Mouse (Mus musculus) kidney, postnatal 0 days (tissue): ENCODE data around the gene Gabbr2. TPM values are rescaled to one million over a fixed set of nuclear protein-coding genes. Genes with fewer than 3 reads are reported as not detected.

Source experiments
- ATAC-seq: fragments of 200-750 bp; cut with Nextera tagmentation; replicated peaks from 2 replicates; pipeline ENCODE4 v1.8.0; 2017; ENCODE audit warnings: low read depth, moderate number of reproducible peaks, moderate TSS enrichment, moderate library complexity; ENCODE audit not compliant: low FRiP score
- DNase-seq: peaks from one replicate; pipeline ENCODE4 v3.0.0-alpha.2; 2016; ENCODE audit warnings: low spot score
- H3K27ac ChIP-seq: fragments of 300-500 bp; sonication (generic); 2 replicates; pipeline ENCODE4 v1.5.1; 2014; ENCODE audit warnings: mild to moderate bottlenecking
- H3K27me3 ChIP-seq: fragments of 300-500 bp; sonication (generic); 2 replicates; pipeline ENCODE4 v1.6.1; 2014; ENCODE audit warnings: low read length, mixed read lengths; ENCODE audit not compliant: insufficient read depth
- H3K36me3 ChIP-seq: fragments of 300-500 bp; sonication (generic); 2 replicates; pipeline ENCODE4 v1.6.1; 2014; ENCODE audit warnings: low read length, mixed read lengths; ENCODE audit not compliant: insufficient read depth
- H3K4me1 ChIP-seq: fragments of 300-500 bp; sonication (generic); replicated peaks from 2 replicates; pipeline ENCODE4 v1.6.1; 2014; ENCODE audit warnings: antibody characterized with exemption, low read length, mixed read lengths; ENCODE audit not compliant: insufficient read depth
- H3K4me2 ChIP-seq: fragments of 300-500 bp; sonication (generic); 2 replicates; pipeline ENCODE4 v1.6.1; 2014; ENCODE audit warnings: mild to moderate bottlenecking, low read length, moderate library complexity, mixed read lengths
- H3K4me3 ChIP-seq: fragments of 300-500 bp; sonication (generic); replicated peaks from 2 replicates; pipeline ENCODE4 v1.5.1; 2014; ENCODE audit warnings: low read depth, low read length
- H3K9ac ChIP-seq: fragments of 300-500 bp; sonication (generic); 2 replicates; pipeline ENCODE4 v1.6.1; 2014; ENCODE audit warnings: low read depth, low read length
- H3K9me3 ChIP-seq: fragments of 300-500 bp; sonication (generic); replicated peaks from 2 replicates; pipeline ENCODE4 v1.6.1; 2016; ENCODE audit warnings: low read length, inconsistent platforms, mixed read lengths
- CTCF ChIP-seq: IDR thresholded peaks from 2 replicates; pipeline ENCODE4 v1.5.1; 2016; ENCODE audit warnings: antibody characterized with exemption, low read depth, mild to moderate bottlenecking, moderate library complexity
- WGBS: fragments of 180-500 bp; shearing (Covaris S2); extraction: QIAGEN DNeasy Blood & Tissue Kit; methylation state at CpG from one replicate; pipeline ENCODE4 v1.1.7; 2014; 5-methylcytosine and 5-hydroxymethylcytosine counted together
- polyA plus RNA-seq: library from polyadenylated mRNA; unstranded; fragments of >200 nt; fragmentation: Nextera tagmentation; extraction: Ambion mirVana; gene quantifications from 2 replicates; pipeline ENCODE4 v1.2.1, GENCODE M21; 2015

Gene Gabbr2
- polyA plus RNA-seq, 1 experiment from 2014 or later = 0.22 TPM

DNA sequence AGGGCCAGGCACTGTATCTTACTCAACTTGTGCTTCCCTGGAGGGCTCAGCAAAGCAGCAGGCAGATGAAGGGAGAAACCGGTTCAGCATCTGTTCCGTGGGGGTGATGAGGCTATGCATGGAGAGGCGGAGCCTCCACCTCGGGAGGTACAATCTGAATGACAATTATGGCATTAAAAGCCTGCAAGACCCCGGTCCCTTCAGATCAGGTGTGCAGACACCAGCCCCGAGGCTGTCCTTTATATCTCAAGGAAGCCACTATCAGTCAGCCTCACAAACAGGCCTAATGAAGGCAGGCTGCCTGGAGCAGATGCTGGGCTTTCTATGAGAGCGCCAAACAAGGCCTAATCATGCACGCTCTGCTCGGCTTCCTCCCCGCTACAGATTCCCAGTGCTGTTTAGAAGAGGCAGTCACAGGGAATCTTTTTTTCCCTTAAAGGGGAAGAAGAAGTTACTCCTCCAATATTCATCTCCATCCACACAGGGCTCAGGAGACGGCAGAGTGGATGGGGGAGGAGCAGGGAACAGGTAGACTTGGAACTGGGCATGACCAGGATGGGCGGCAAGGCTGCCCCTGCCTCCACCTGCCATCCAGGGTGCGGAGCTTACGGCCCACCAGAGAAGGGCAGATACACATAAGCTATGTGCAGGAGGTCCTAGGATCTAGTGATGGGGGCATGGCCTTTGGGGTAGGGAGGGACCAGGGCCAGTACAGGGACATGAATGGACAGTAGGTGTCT lies 244.5 kb downstream of the Gabbr2 start:
- Histone ChIP-seq H3K4me1 (no peaks in the 10 kb centered on the region), H3K4me2 (no peak overlapping the region), H3K9ac (no peak overlapping the region), H3K9me3 (no peaks in the 10 kb centered on the region), H3K27me3 (no peaks in the 10 kb centered on the region), H3K4me3 (no peak overlapping the region), H3K27ac (no peak overlapping the region), H3K36me3 (no peaks in the 10 kb centered on the region)
- no peak for TF ChIP-seq CTCF
- DNase-seq = no peak
- ATAC-seq = no peak
- WGBS = 45% methylated on average over 14 of the region's 14 CpGs

DNA sequence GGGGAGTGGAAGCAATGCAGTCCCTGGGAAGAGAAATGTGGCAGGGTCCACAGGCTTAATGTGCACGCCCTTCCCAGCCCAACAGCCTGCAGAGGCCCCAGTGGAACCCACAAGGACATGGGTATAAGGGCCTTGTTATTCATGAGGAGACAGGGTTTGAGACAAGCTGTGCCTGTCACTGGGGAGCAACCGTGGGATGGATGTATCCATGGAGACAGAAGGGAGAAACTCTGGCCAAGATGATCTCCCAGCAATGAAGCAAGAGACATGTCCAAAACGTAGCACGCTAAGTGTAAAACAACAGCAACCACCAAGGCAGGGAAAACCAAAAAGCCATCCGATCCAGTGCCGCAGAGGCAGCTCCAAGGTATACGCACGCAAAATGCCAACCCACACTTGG lies 246.1 kb downstream of the Gabbr2 start:
- Histone ChIP-seq H3K9ac (no peak overlapping the region), H3K27me3 (no peaks in the 10 kb centered on the region), H3K36me3 (no peaks in the 10 kb centered on the region), H3K9me3 (no peaks in the 10 kb centered on the region), H3K4me2 (no peak overlapping the region), H3K4me1 (no peaks in the 10 kb centered on the region), H3K27ac (no peak overlapping the region), H3K4me3 (no peak overlapping the region)
- ATAC-seq (no peak), DNase-seq (no peak)
- WGBS = 90% methylated on average over 8 of the region's 8 CpGs
- TF ChIP-seq CTCF = no peak

DNA sequence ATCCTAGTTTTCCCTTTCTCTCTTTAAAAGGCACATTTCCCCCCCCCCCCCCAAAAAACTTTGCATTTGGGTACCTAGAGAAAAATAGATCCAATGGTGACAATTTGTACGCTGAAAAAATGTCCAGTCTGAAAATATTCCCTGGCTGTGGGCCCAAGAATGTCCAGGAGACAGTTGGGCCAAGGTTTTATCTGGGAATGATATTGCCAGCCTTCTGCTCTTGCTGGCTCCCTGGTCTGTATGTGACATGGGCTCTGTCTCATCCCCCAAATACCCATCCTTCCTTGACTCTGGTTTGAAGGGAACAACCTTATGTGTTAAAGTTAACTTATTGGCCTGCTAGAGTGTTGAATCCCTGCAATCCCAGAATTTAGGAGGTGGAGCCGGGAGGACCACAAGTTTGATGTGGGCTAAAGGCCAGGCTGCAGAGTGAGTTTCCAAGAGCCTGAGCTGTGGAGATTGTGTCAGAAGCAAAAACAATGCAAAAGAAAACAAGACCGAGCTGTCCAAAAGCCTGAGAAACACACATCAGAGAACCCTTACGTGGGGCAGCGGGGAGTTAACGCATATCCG lies 247.0 kb downstream of the Gabbr2 start:
- Histone ChIP-seq H3K4me3 (no peak overlapping the region), H3K9me3 (no peaks in the 10 kb centered on the region), H3K4me1 (no peaks in the 10 kb centered on the region), H3K9ac (no peak overlapping the region), H3K27me3 (no peaks in the 10 kb centered on the region), H3K4me2 (no peak overlapping the region), H3K36me3 (no peaks in the 10 kb centered on the region), H3K27ac (no peak overlapping the region)
- no peak for DNase-seq
- 59% methylated on average over 7 of the region's 7 CpGs for WGBS
- TF ChIP-seq CTCF = no peak
- no peak for ATAC-seq

DNA sequence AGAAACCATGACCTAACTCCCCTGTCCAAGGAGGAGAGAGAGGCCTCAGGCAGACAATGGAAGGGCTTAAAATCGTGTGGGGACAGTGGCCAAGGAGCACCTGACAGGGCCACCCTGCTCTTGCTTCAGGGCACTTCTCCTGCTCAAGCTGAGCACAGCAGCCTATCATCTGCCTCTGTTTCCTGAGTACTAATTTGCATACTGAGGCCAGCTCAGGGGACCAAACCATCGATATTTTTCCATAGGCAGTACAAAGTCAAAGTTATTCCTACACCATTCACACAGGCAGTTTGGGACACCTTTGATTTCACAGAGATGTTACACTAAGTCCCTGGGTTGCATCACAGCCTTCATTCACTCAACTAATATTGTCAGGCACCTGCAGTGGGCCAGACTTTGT lies 249.1 kb downstream of the Gabbr2 start:
- no peak for DNase-seq
- Histone ChIP-seq H3K4me2 (no peak overlapping the region), H3K4me1 (no peaks in the 10 kb centered on the region), H3K4me3 (no peak overlapping the region), H3K9ac (no peak overlapping the region), H3K9me3 (no peaks in the 10 kb centered on the region), H3K27ac (no peak overlapping the region), H3K27me3 (no peaks in the 10 kb centered on the region), H3K36me3 (no peaks in the 10 kb centered on the region)
- ATAC-seq = no peak
- WGBS = 22% methylated on average over 2 of the region's 2 CpGs
- TF ChIP-seq CTCF = no peak

DNA sequence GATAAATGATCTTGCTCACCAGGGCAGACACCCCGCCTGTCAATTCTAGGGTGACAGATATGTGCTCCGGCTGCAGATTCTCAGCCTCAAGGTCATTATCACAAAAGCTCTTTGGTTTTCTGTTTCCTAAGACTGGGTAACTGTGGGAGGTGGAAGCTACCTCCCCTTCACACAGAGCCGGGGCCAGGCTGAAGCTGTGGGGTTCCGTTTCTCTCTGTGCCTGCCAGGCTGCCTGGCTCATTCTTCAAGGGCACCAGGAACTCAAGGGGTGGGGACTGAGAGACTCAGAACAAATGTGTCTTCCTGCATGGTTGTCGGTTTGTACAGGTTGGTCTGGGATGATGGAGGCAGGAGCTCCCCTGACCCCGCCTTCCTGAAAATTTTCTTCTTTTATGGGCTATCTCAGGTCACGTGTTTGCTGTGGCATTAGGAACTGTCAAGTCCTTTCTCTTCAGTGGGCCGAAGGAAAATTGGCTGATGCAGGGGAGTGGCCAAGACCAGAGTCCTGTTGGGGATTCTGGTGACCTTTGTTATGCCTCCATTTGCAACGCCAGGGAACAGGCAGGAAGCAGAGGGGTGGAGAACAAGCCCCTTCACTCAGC lies 254.7 kb downstream of the Gabbr2 start:
- Histone ChIP-seq H3K4me1 (no peaks in the 10 kb centered on the region), H3K9me3 (no peaks in the 10 kb centered on the region), H3K9ac (no peak overlapping the region), H3K4me2 (no peak overlapping the region), H3K4me3 (no peak overlapping the region), H3K27ac (no peak overlapping the region), H3K36me3 (no peaks in the 10 kb centered on the region), H3K27me3 (no peaks in the 10 kb centered on the region)
- no peak for TF ChIP-seq CTCF
- WGBS = 25% methylated on average over 9 of the region's 9 CpGs
- DNase-seq = no peak
- ATAC-seq = no peak

DNA sequence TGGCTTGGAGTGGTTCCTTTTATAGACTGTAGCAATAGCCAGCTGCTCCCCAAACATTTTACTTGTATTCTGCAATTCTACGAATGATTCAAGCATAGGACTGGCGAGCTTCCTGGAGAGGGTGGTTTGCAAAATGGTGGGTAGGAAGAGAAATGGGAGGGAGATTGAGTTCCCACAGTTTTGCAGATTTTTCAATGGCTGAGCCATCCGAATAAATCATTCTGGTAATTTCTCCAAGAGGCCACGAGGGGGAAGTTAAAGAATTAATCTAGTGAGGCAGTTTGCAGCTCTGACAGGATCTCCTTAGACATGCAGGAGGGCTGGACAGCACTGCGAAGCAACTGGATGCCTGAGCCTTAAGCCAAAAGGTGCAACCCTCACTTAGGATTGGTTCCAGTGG lies 256.8 kb downstream of the Gabbr2 start:
- ATAC-seq = no peak
- WGBS = 39% methylated on average over 5 of the region's 5 CpGs

More for the DNA sequence above, 256.8 kb downstream of the Gabbr2 start:
- Histone ChIP-seq H3K4me2 (no peak overlapping the region), H3K4me1 (no peaks in the 10 kb centered on the region), H3K9ac (no peak overlapping the region), H3K4me3 (no peak overlapping the region), H3K27ac (no peak overlapping the region), H3K36me3 (no peaks in the 10 kb centered on the region), H3K27me3 (no peaks in the 10 kb centered on the region), H3K9me3 (no peaks in the 10 kb centered on the region)
- peak; percentile 51 for TF ChIP-seq CTCF
- DNase-seq = peak; percentile 70
